Mouse (Mus musculus) ES-Bruce4 (cell line): ENCODE data around the gene Dr1.
"Not testable (repeated sequence)": the region's sequence is repeated elsewhere in the genome, so short reads cannot be mapped to it uniquely, and the experiment has no call there.

Experiments
- CTCF ChIP-seq: IDR thresholded peaks from one replicate; pipeline ENCODE4 v1.8.1; 2011; ENCODE audit warnings: low read depth, low read length
- EP300 ChIP-seq: IDR thresholded peaks from 2 replicates; pipeline ENCODE4 v1.6.1; 2011; ENCODE audit warnings: low read depth, low read length; ENCODE audit not compliant: insufficient read depth
- POLR2A ChIP-seq: IDR thresholded peaks from one replicate; pipeline ENCODE4 v1.8.1; 2011; ENCODE audit warnings: low read length; ENCODE audit not compliant: insufficient read depth

- TF ChIP-seq POLR2A, CTCF, EP300: not testable (repeated sequence)
Observed at GRCm38 (mm10) chr5:108263785-108264184, 4.9 kb upstream of the Dr1 start.
